Comparison of ENCODE assay signal across 8 mouse cellular contexts in genomic region chr4:88094062-88094767, GRCm38 (mm10). TPM values are rescaled to one million over a fixed set of nuclear protein-coding genes. Genes with fewer than 3 reads are reported as not detected.
DNase-seq lines count a peak whose midpoint lies in the region; ATAC-seq lines count a peak whose summit lies in the region.

TSS of gene Focad (plus strand) at chr4:88094629.

- WGBS in heart, embryonic 13.5 days = 1% methylated on average over 34 of the region's 34 CpGs
- 3% methylated on average over 34 of the region's 34 CpGs for WGBS in liver, embryonic 12.5 days (ENCODE audit: insufficient replicate concordance)
- 1% methylated on average over 34 of the region's 34 CpGs for WGBS in stomach, embryonic 15.5 days

- H3K4me3 ChIP-seq in brown adipose tissue, adult 24 weeks (ENCODE audit: insufficient read depth, low read depth, low read length) = peak within 1 kb of the TSS; percentile 84
- peak within 1 kb of the TSS; percentile 92 for H3K4me3 ChIP-seq in heart, embryonic 13.5 days
- peak within 1 kb of the TSS; percentile 77 for H3K4me3 ChIP-seq in liver, embryonic 12.5 days
- H3K4me3 ChIP-seq in stomach, embryonic 15.5 days (replicated peaks) = peak within 1 kb of the TSS; percentile 88

- no peaks in the 10 kb centered on the region for H3K9me3 ChIP-seq in heart, embryonic 13.5 days
- no peaks in the 10 kb centered on the region for H3K9me3 ChIP-seq in liver, embryonic 12.5 days (replicated peaks)
- no peaks in the 10 kb centered on the region for H3K9me3 ChIP-seq in stomach, embryonic 15.5 days

- no peaks in the 10 kb centered on the region for H3K4me1 ChIP-seq in brown adipose tissue, adult 24 weeks (ENCODE audit: control insufficient read depth, insufficient read depth, insufficient read length, low read length)
- peaks cover 9% of the 10 kb centered on the region for H3K4me1 ChIP-seq in heart, embryonic 13.5 days
- peaks cover 17% of the 10 kb centered on the region for H3K4me1 ChIP-seq in liver, embryonic 12.5 days
- peaks cover 6% of the 10 kb centered on the region; the same call in 1 of the 2 replicates for H3K4me1 ChIP-seq in stomach, embryonic 15.5 days

- peak within 1 kb of the TSS; percentile 96 for H3K4me2 ChIP-seq in heart, embryonic 13.5 days
- H3K4me2 ChIP-seq in liver, embryonic 12.5 days = peak within 1 kb of the TSS; percentile 88
- peak within 1 kb of the TSS; percentile 95 for H3K4me2 ChIP-seq in stomach, embryonic 15.5 days

- H3K27me3 ChIP-seq in heart, embryonic 13.5 days (replicated peaks) = no peaks in the 10 kb centered on the region
- no peaks in the 10 kb centered on the region for H3K27me3 ChIP-seq in liver, embryonic 12.5 days (replicated peaks)
- H3K27me3 ChIP-seq in stomach, embryonic 15.5 days (replicated peaks) = no peaks in the 10 kb centered on the region

- H3K9ac ChIP-seq in heart, embryonic 13.5 days = peak within 1 kb of the TSS; percentile 83
- H3K9ac ChIP-seq in liver, embryonic 12.5 days = peak within 1 kb of the TSS; percentile 88
- H3K9ac ChIP-seq in stomach, embryonic 15.5 days = peak within 1 kb of the TSS; percentile 80

- no peaks in the 10 kb centered on the region for H3K36me3 ChIP-seq in heart, embryonic 13.5 days
- no peaks in the 10 kb centered on the region for H3K36me3 ChIP-seq in liver, embryonic 12.5 days
- no peaks in the 10 kb centered on the region for H3K36me3 ChIP-seq in stomach, embryonic 15.5 days

- DNase-seq in CD4-positive, CD25-positive, alpha-beta regulatory T cell, adult 2 months (ENCODE audit: low read depth, low spot score) = peak; percentile 98
- DNase-seq in fat pad, adult 2 months (ENCODE audit: extremely low read depth, low read depth, low spot score) = peak; percentile 59
- DNase-seq in kidney, postnatal 10 days = peak; percentile 98
- DNase-seq in natural killer cell, adult 2 months (ENCODE audit: low spot score in 2 of 2) = peak; percentile 97

- ATAC-seq in heart, embryonic 13.5 days (ENCODE audit: extremely low read depth, insufficient number of reproducible peaks, low FRiP score, low TSS enrichment) = peak; percentile 99
- peak; percentile 100 for ATAC-seq in liver, embryonic 12.5 days
- ATAC-seq in stomach, embryonic 15.5 days (ENCODE audit: insufficient read depth, low FRiP score, low read depth) = peak; percentile 100

- H3K27ac ChIP-seq in brown adipose tissue, adult 24 weeks (replicated peaks; ENCODE audit: low read depth, low read length) = peak within 1 kb of the TSS; percentile 48
- H3K27ac ChIP-seq in heart, embryonic 13.5 days (replicated peaks) = peak within 1 kb of the TSS; percentile 81
- peak within 1 kb of the TSS; percentile 73 for H3K27ac ChIP-seq in liver, embryonic 12.5 days
- H3K27ac ChIP-seq in stomach, embryonic 15.5 days = peak within 1 kb of the TSS; percentile 75

RNA-seq across cellular contexts. Expression of gene Focad, which starts in this region (rescaled TPM):
- 9.7 and 12.5 TPM in 2 replicates for polyA plus RNA-seq in brown adipose tissue, adult 24 weeks (2012; ENCODE audit: insufficient read depth, insufficient read length, missing spikeins)
- polyA plus RNA-seq in heart, embryonic 13.5 days (2015; fragmentation: Nextera tagmentation; extraction: Ambion mirVana) = 8.6 and 9.3 TPM in 2 replicates
- polyA plus RNA-seq in liver, embryonic 12.5 days (2016; fragmentation: Nextera tagmentation; extraction: Ambion mirVana) = 13.5 and 14.0 TPM in 2 replicates
- polyA plus RNA-seq in stomach, embryonic 15.5 days (2015; fragmentation: Nextera tagmentation; extraction: Ambion mirVana) = 12.0 and 12.2 TPM in 2 replicates

Comparison
In these comparisons a context has a peak if more than half of its experiments do, and no peak if none do; other contexts are left out.
1. Peak in every context shown above with its lines: DNase-seq, ATAC-seq, H3K4me3 ChIP-seq and H3K27ac ChIP-seq.